Mouse (Mus musculus) induced T-regulatory cell, adult 2 months (primary cell): ENCODE data around the gene Podxl2.

Experiments
- DNase-seq: peaks from one replicate; pipeline ENCODE4 v3.0.0-alpha.2; 2012; ENCODE audit warnings: low read depth

The Podxl2 gene

GRCm38 (mm10) chr6:88794561-88794971, 80.3 kb downstream of the Podxl2 start:
- no peak for DNase-seq

GRCm38 (mm10) chr6:88793872-88794271, 81.0 kb downstream of the Podxl2 start:
- DNase-seq: no peak

- DNase-seq: no peak
These were observed 81.6 kb downstream of the Podxl2 start for GRCm38 (mm10) chr6:88793243-88793642.
